Mouse (Mus musculus) adrenal gland, postnatal 0 days (tissue): ENCODE measurements around the gene Ccdc93. TPM values are rescaled to one million over a fixed set of nuclear protein-coding genes. Genes with fewer than 3 reads are reported as not detected.

Experiments used
- polyA plus RNA-seq: library from polyadenylated mRNA; unstranded; fragments of >200 nt; fragmentation: Nextera tagmentation; extraction: Ambion mirVana; gene quantifications from 2 replicates; pipeline ENCODE4 v1.2.1, GENCODE M21; 2015

Ccdc93 gene
- polyA plus RNA-seq = 4.7 and 7.5 TPM in 2 replicates

DNA sequence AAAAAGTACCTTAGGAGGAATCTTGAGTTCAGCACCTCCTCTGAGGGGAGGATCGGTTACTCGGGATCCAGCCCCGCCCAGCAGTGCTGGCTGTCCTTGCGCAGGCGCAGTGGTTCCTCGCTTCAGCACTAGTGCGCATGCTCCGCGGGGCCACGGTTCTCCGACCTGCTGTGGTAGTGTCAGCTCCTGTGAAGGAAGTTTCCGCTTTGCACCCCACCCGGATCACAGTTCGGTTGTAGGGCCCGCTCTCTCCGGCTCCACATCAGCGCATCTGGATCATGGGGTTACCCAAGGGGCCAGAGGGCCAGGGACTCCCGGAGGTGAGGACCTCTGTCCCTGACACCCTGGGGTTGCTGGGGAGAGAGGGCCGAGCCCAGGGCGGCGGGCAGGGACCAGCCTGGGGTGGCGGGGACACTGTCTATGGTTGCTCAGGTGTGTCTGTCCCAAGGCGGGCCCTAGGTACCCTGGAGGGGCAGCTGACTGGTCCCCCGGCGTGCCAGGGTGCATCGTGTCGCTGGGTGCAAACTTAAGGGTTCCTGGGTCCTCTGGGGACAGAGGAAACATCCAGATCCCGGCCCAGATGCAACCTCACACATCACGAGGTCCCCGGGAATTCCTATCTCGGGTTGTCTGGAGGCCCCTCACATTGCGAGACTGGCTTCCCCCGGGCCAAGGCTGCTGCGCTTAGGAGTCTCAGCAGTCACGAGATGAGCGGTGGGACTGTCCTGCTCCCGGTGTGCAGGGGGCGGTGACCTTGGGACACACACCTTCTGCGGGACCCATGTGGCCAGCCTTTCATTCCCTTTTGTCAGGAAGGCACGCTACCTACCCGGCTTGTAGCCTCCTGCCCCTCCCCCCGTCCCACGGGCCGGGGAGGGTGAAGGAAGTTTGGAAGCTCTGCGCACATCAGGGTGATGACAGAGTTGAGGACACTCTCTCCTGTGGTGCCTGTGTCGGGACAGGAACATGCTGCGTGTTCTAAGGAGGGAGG lies at the start of gene Ccdc93:
Gene Ccdc93, plus strand, starts transcription at position 112 of the 991 bp plus-strand sequence.

DNA sequence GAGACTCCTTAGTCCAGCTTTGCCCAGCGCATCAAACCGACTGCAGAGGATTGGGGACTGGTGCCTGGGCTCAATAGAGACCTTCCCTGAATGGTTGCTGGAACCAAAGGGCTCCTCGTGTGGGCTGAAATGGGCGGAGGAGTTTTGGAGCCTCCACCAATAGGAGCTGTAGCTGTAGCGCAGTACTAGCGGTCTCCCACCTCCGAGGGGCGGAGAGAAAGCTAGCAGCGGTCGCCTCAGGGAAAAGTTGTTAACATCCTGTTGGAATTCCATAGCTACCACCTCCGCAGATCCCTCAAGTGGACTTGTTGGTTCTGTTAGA lies 97.5 kb downstream of the Ccdc93 start, which contains the start of gene Htr5b:
Gene Htr5b, minus strand, starts transcription at position 67 of the 322 bp plus-strand sequence.

Other genes with a start within 250 kb of the Ccdc93 start
- gene Insig2, start 98.5 kb upstream of the Ccdc93 start, polyA plus RNA-seq = 37.3 and 54.5 TPM in 2 replicates
- 0.26 TPM in 1 of 2 replicates, not detected in the other for gene Htr5b, start 97.4 kb downstream of the Ccdc93 start, polyA plus RNA-seq
- 38.4 and 51.0 TPM in 2 replicates for gene Ddx18, start 136.9 kb downstream of the Ccdc93 start, polyA plus RNA-seq